Mouse (Mus musculus): ENCODE data around the gene Foxf1.

The Foxf1 gene

GRCm38 (mm10) chr8:121084210-121084951, at the start of gene Foxf1:
Gene Foxf1, plus strand, starts transcription at chr8:121084386.
- DNase-seq, result no peak

GRCm38 (mm10) chr8:121035611-121036010, 48.6 kb upstream of the Foxf1 start:
- no peak for DNase-seq

- no peak for DNase-seq
Measured at GRCm38 (mm10) chr8:121043719-121044440, 40.3 kb upstream of the Foxf1 start.

GRCm38 (mm10) chr8:121047441-121047840, 36.7 kb upstream of the Foxf1 start:
- peak in 1 of 2 experiments; percentile 11 for DNase-seq

GRCm38 (mm10) chr8:121058081-121058480, 26.1 kb upstream of the Foxf1 start:
- DNase-seq, result no peak

GRCm38 (mm10) chr8:121059098-121059497, 25.1 kb upstream of the Foxf1 start:
- no peak for DNase-seq

GRCm38 (mm10) chr8:121062521-121062920, 21.7 kb upstream of the Foxf1 start:
- no peak for DNase-seq

GRCm38 (mm10) chr8:121063649-121064048, 20.5 kb upstream of the Foxf1 start:
- no peak for DNase-seq

- no peak for DNase-seq
Measured at GRCm38 (mm10) chr8:121071454-121071853, 12.7 kb upstream of the Foxf1 start.

GRCm38 (mm10) chr8:121072406-121073130, 11.6 kb upstream of the Foxf1 start:
- DNase-seq, result no peak

GRCm38 (mm10) chr8:121073174-121074107, 10.7 kb upstream of the Foxf1 start:
- DNase-seq, result no peak

GRCm38 (mm10) chr8:121074108-121074847, 9.9 kb upstream of the Foxf1 start:
- no peak for DNase-seq

GRCm38 (mm10) chr8:121074848-121075145, 9.4 kb upstream of the Foxf1 start:
- no peak for DNase-seq

- no peak for DNase-seq
Measured at GRCm38 (mm10) chr8:121075936-121076335, 8.2 kb upstream of the Foxf1 start.

- no peak for DNase-seq
Measured at GRCm38 (mm10) chr8:121076555-121076954, 7.6 kb upstream of the Foxf1 start.

GRCm38 (mm10) chr8:121078721-121079120, 5.5 kb upstream of the Foxf1 start:
- no peak for DNase-seq

GRCm38 (mm10) chr8:121079201-121079600, 5.0 kb upstream of the Foxf1 start:
- no peak for DNase-seq

GRCm38 (mm10) chr8:121079944-121080343, 4.2 kb upstream of the Foxf1 start:
- DNase-seq, result no peak

- no peak for DNase-seq
Measured at GRCm38 (mm10) chr8:121080361-121081090, 3.7 kb upstream of the Foxf1 start.

- DNase-seq, result no peak
Measured at GRCm38 (mm10) chr8:121081398-121081797, 2.8 kb upstream of the Foxf1 start.

Measured in spleen, adult 18-20 months (tissue).